Mouse (Mus musculus): ENCODE measurements around the gene AL732309.1. TPM values are rescaled to one million over a fixed set of nuclear protein-coding genes. Genes with fewer than 3 reads are reported as not detected.
A peak's percentile ranks its signal among the peaks of the same experiment; 100 is the strongest.

AL732309.1 gene
- polyA plus RNA-seq, 1 experiment from 2014 or later: 2.1 TPM

GRCm38 (mm10) chr2:25255284-25255779 is 8.7 kb upstream of the AL732309.1 start, which contains the start of gene Tmem203:
TSS of gene Tmem203 (plus strand) at chr2:25255439.
- WGBS: under 1% methylated on average over 39 of the region's 39 CpGs
- Histone ChIP-seq H3K9me3 (no peaks in the 10 kb centered on the region), H3K36me3 (peaks cover 31% of the 10 kb centered on the region), H3K4me2 (peak within 1 kb of the TSS; percentile 94), H3K4me3 (peak within 1 kb of the TSS; percentile 88), H3K4me1 (peaks cover 21% of the 10 kb centered on the region), H3K27ac (replicated peaks) (peak within 1 kb of the TSS; percentile 64), H3K9ac (peak within 1 kb of the TSS; percentile 89), H3K27me3 (replicated peaks) (no peaks in the 10 kb centered on the region)
- peak; percentile 82 for ATAC-seq (ENCODE audit: extremely low read depth, insufficient number of reproducible peaks, low FRiP score, low TSS enrichment)

GRCm38 (mm10) chr2:25252331-25252730 is 5.7 kb upstream of the AL732309.1 start:
- Histone ChIP-seq H3K4me3 (no peak overlapping the region), H3K9ac (no peak overlapping the region), H3K4me2 (no peak overlapping the region), H3K27me3 (replicated peaks) (no peaks in the 10 kb centered on the region), H3K27ac (replicated peaks) (no peak overlapping the region), H3K9me3 (no peaks in the 10 kb centered on the region), H3K36me3 (peaks cover 60% of the 10 kb centered on the region), H3K4me1 (peaks cover 21% of the 10 kb centered on the region)
- 77% methylated on average over 1 of the region's 1 CpGs for WGBS
- ATAC-seq (ENCODE audit: extremely low read depth, insufficient number of reproducible peaks, low FRiP score, low TSS enrichment): no peak

GRCm38 (mm10) chr2:25244144-25244543 is 2.5 kb downstream of the AL732309.1 start:
- Histone ChIP-seq H3K4me1 (peaks cover 25% of the 10 kb centered on the region), H3K9me3 (no peaks in the 10 kb centered on the region), H3K27me3 (replicated peaks) (peaks cover 43% of the 10 kb centered on the region), H3K4me3 (no peak overlapping the region), H3K9ac (no peak overlapping the region), H3K27ac (replicated peaks) (no peak overlapping the region), H3K4me2 (no peak overlapping the region), H3K36me3 (peaks cover 27% of the 10 kb centered on the region)
- ATAC-seq (ENCODE audit: extremely low read depth, insufficient number of reproducible peaks, low FRiP score, low TSS enrichment): no peak
- 79% methylated on average over 4 of the region's 4 CpGs for WGBS

- H3K9ac ChIP-seq: no peak overlapping the region
- no peak overlapping the region for H3K4me3 ChIP-seq
- no peaks in the 10 kb centered on the region for H3K9me3 ChIP-seq
- peaks cover 48% of the 10 kb centered on the region for H3K27me3 ChIP-seq (replicated peaks)
- no peak overlapping the region for H3K27ac ChIP-seq (replicated peaks)
- H3K4me2 ChIP-seq: no peak overlapping the region
- peaks cover 19% of the 10 kb centered on the region for H3K36me3 ChIP-seq
- WGBS: 64% methylated on average over 8 of the region's 8 CpGs
- peaks cover 25% of the 10 kb centered on the region for H3K4me1 ChIP-seq
- ATAC-seq (ENCODE audit: extremely low read depth, insufficient number of reproducible peaks, low FRiP score, low TSS enrichment): no peak
Observed at GRCm38 (mm10) chr2:25243342-25243741, 3.3 kb downstream of the AL732309.1 start.

- WGBS: 0% methylated on average over 58 of the region's 59 CpGs
- peaks cover 55% of the 10 kb centered on the region for H3K27me3 ChIP-seq (replicated peaks)
- no peak within 1 kb of the TSS for H3K27ac ChIP-seq (replicated peaks)
- no peaks in the 10 kb centered on the region for H3K9me3 ChIP-seq
- peak within 1 kb of the TSS; percentile 82 for H3K9ac ChIP-seq
- H3K4me1 ChIP-seq: peaks cover 25% of the 10 kb centered on the region
- H3K36me3 ChIP-seq: peaks cover 7% of the 10 kb centered on the region
- no peak for ATAC-seq (ENCODE audit: extremely low read depth, insufficient number of reproducible peaks, low FRiP score, low TSS enrichment)
- H3K4me2 ChIP-seq: peak within 1 kb of the TSS; percentile 98
- peak within 1 kb of the TSS; percentile 62 for H3K4me3 ChIP-seq
Observed at GRCm38 (mm10) chr2:25242101-25242506, 4.6 kb downstream of the AL732309.1 start, which contains the start of the genes Rnf208 and Cysrt1. TSS of gene Rnf208 (plus strand) at chr2:25242255. TSS of gene Cysrt1 (minus strand) at chr2:25242452.

GRCm38 (mm10) chr2:25241438-25241775 is 5.3 kb downstream of the AL732309.1 start:
- peaks cover 25% of the 10 kb centered on the region for H3K4me1 ChIP-seq
- no peak overlapping the region for H3K27ac ChIP-seq (replicated peaks)
- H3K9ac ChIP-seq: peak overlapping the region; percentile 82
- peak overlapping the region; percentile 98 for H3K4me2 ChIP-seq
- peak overlapping the region; percentile 62 for H3K4me3 ChIP-seq
- no peaks in the 10 kb centered on the region for H3K9me3 ChIP-seq
- H3K27me3 ChIP-seq (replicated peaks): peaks cover 55% of the 10 kb centered on the region
- 13% methylated on average over 6 of the region's 6 CpGs for WGBS
- no peak for ATAC-seq (ENCODE audit: extremely low read depth, insufficient number of reproducible peaks, low FRiP score, low TSS enrichment)
- H3K36me3 ChIP-seq: peaks cover 4% of the 10 kb centered on the region; the same call in 1 of the 2 replicates

- peak; percentile 19; the same call in 1 of the 2 replicates for ATAC-seq (ENCODE audit: extremely low read depth, insufficient number of reproducible peaks, low FRiP score, low TSS enrichment)
- H3K9me3 ChIP-seq: no peaks in the 10 kb centered on the region
- H3K9ac ChIP-seq: peak overlapping the region; percentile 60
- H3K36me3 ChIP-seq: peaks cover 4% of the 10 kb centered on the region; the same call in 1 of the 2 replicates
- WGBS: 2% methylated on average over 29 of the region's 29 CpGs
- H3K27ac ChIP-seq (replicated peaks): no peak overlapping the region
- H3K4me2 ChIP-seq: peak overlapping the region; percentile 98
- peaks cover 25% of the 10 kb centered on the region for H3K4me1 ChIP-seq
- H3K27me3 ChIP-seq (replicated peaks): peaks cover 60% of the 10 kb centered on the region
- H3K4me3 ChIP-seq: peak overlapping the region; percentile 62
Observed at GRCm38 (mm10) chr2:25240723-25241437, 5.8 kb downstream of the AL732309.1 start.

GRCm38 (mm10) chr2:25240310-25240709 is 6.4 kb downstream of the AL732309.1 start:
- peak overlapping the region; percentile 98 for H3K4me2 ChIP-seq
- H3K4me1 ChIP-seq: peaks cover 25% of the 10 kb centered on the region
- H3K9ac ChIP-seq: peak overlapping the region; percentile 60; the same call in 1 of the 2 replicates
- peaks cover 65% of the 10 kb centered on the region for H3K27me3 ChIP-seq (replicated peaks)
- H3K9me3 ChIP-seq: no peaks in the 10 kb centered on the region
- 50% methylated on average over 8 of the region's 8 CpGs for WGBS
- no peaks in the 10 kb centered on the region for H3K36me3 ChIP-seq
- peak overlapping the region; percentile 62 for H3K4me3 ChIP-seq
- no peak overlapping the region for H3K27ac ChIP-seq (replicated peaks)
- ATAC-seq (ENCODE audit: extremely low read depth, insufficient number of reproducible peaks, low FRiP score, low TSS enrichment): no peak

- 72% methylated on average over 3 of the region's 3 CpGs for WGBS
Observed at GRCm38 (mm10) chr2:25239766-25240165, 6.9 kb downstream of the AL732309.1 start.

GRCm38 (mm10) chr2:25238106-25238505 is 8.6 kb downstream of the AL732309.1 start:
- Histone ChIP-seq H3K27ac (replicated peaks) (no peak overlapping the region), H3K27me3 (replicated peaks) (peaks cover 75% of the 10 kb centered on the region), H3K4me2 (no peak overlapping the region), H3K9me3 (no peaks in the 10 kb centered on the region), H3K36me3 (no peaks in the 10 kb centered on the region), H3K4me3 (no peak overlapping the region), H3K9ac (no peak overlapping the region), H3K4me1 (peaks cover 25% of the 10 kb centered on the region)
- no peak for ATAC-seq (ENCODE audit: extremely low read depth, insufficient number of reproducible peaks, low FRiP score, low TSS enrichment)

More at GRCm38 (mm10) chr2:25239766-25240165, 6.9 kb downstream of the AL732309.1 start:
- no peaks in the 10 kb centered on the region for H3K36me3 ChIP-seq
- no peak overlapping the region for H3K9ac ChIP-seq
- H3K4me3 ChIP-seq: no peak overlapping the region
- H3K9me3 ChIP-seq: no peaks in the 10 kb centered on the region
- peaks cover 25% of the 10 kb centered on the region for H3K4me1 ChIP-seq
- ATAC-seq (ENCODE audit: extremely low read depth, insufficient number of reproducible peaks, low FRiP score, low TSS enrichment): no peak
- no peak overlapping the region for H3K4me2 ChIP-seq
- peaks cover 71% of the 10 kb centered on the region for H3K27me3 ChIP-seq (replicated peaks)
- H3K27ac ChIP-seq (replicated peaks): no peak overlapping the region

- Histone ChIP-seq H3K27me3 (replicated peaks) (peaks cover 75% of the 10 kb centered on the region), H3K9me3 (no peaks in the 10 kb centered on the region), H3K36me3 (no peaks in the 10 kb centered on the region), H3K4me1 (peaks cover 22% of the 10 kb centered on the region), H3K27ac (replicated peaks) (no peak overlapping the region), H3K9ac (no peak overlapping the region), H3K4me3 (no peak overlapping the region), H3K4me2 (no peak overlapping the region)
- no peak for ATAC-seq (ENCODE audit: extremely low read depth, insufficient number of reproducible peaks, low FRiP score, low TSS enrichment)
- 62% methylated on average over 4 of the region's 4 CpGs for WGBS
Observed at GRCm38 (mm10) chr2:25237522-25237921, 9.1 kb downstream of the AL732309.1 start.
